Mouse (Mus musculus): ENCODE data around the gene Ssu72. TPM values are rescaled to one million over a fixed set of nuclear protein-coding genes. Genes with fewer than 3 reads are reported as not detected.

Gene Ssu72
- polyA plus RNA-seq, 1 experiment = 141 TPM

- Histone ChIP-seq H3K4me3 (replicated peaks; ENCODE audit: insufficient read depth, low read depth, low read length) (peak overlapping the region; percentile 57), H3K4me1 (ENCODE audit: control insufficient read depth, insufficient read depth, low read length) (peaks cover 29% of the 10 kb centered on the region), H3K27ac (ENCODE audit: insufficient read depth, low read length) (peak overlapping the region; percentile 96), H3K27me3 (ENCODE audit: control insufficient read depth, insufficient read depth, low read length) (no peaks in the 10 kb centered on the region)
- 2% methylated on average over 92 of the region's 92 CpGs for WGBS
- TF ChIP-seq POLR2A (IDR thresholded peaks at IDR 0.05; ENCODE audit: borderline replicate concordance, insufficient read depth, low read length) (peak; percentile 43), CTCF (IDR thresholded peaks at IDR 0.05; ENCODE audit: borderline replicate concordance, insufficient read depth, low read depth, low read length) (no peak; the same call in 1 of the 2 replicates)
- peak; percentile 79 to 84 for DNase-seq
Observed at GRCm38 (mm10) chr4:155694482-155695401, 9.9 kb upstream of the Ssu72 start.

- 6% methylated on average over 4 of the region's 4 CpGs for WGBS
- Histone ChIP-seq H3K4me3 (replicated peaks; ENCODE audit: insufficient read depth, low read depth, low read length) (peak overlapping the region; percentile 57), H3K27me3 (ENCODE audit: control insufficient read depth, insufficient read depth, low read length) (no peaks in the 10 kb centered on the region), H3K4me1 (ENCODE audit: control insufficient read depth, insufficient read depth, low read length) (peaks cover 23% of the 10 kb centered on the region), H3K27ac (ENCODE audit: insufficient read depth, low read length) (peak overlapping the region; percentile 96)
- no peak for TF ChIP-seq CTCF (IDR thresholded peaks at IDR 0.05; ENCODE audit: borderline replicate concordance, insufficient read depth, low read depth, low read length)
- peak in 1 of 2 experiments; percentile 58 for DNase-seq
Observed at GRCm38 (mm10) chr4:155695531-155696062, 9.0 kb upstream of the Ssu72 start.

GRCm38 (mm10) chr4:155696261-155697255 is 8.0 kb upstream of the Ssu72 start:
- WGBS = 14% methylated on average over 16 of the region's 16 CpGs
- Histone ChIP-seq H3K4me3 (replicated peaks; ENCODE audit: insufficient read depth, low read depth, low read length) (peak overlapping the region; percentile 57), H3K4me1 (ENCODE audit: control insufficient read depth, insufficient read depth, low read length) (peaks cover 17% of the 10 kb centered on the region), H3K27ac (ENCODE audit: insufficient read depth, low read length) (peak overlapping the region; percentile 96), H3K27me3 (ENCODE audit: control insufficient read depth, insufficient read depth, low read length) (no peaks in the 10 kb centered on the region)
- TF ChIP-seq CTCF (IDR thresholded peaks at IDR 0.05; ENCODE audit: borderline replicate concordance, insufficient read depth, low read depth, low read length) = no peak
- TF ChIP-seq POLR2A (IDR thresholded peaks at IDR 0.05; ENCODE audit: borderline replicate concordance, insufficient read depth, low read length) = peak; percentile 38; the same call in 1 of the 2 replicates
- DNase-seq = peak; percentile 70 to 72

GRCm38 (mm10) chr4:155700425-155700824 is 4.2 kb upstream of the Ssu72 start:
- H3K27me3 ChIP-seq (ENCODE audit: control insufficient read depth, insufficient read depth, low read length) = no peaks in the 10 kb centered on the region
- DNase-seq = peak in 1 of 2 experiments; percentile 26
- no peak overlapping the region for H3K4me3 ChIP-seq (replicated peaks; ENCODE audit: insufficient read depth, low read depth, low read length)
- H3K4me1 ChIP-seq (ENCODE audit: control insufficient read depth, insufficient read depth, low read length) = peaks cover 8% of the 10 kb centered on the region; the same call in 1 of the 2 replicates
- H3K27ac ChIP-seq (ENCODE audit: insufficient read depth, low read length) = no peak overlapping the region
- peak; percentile 60; the same call in 1 of the 2 replicates for TF ChIP-seq CTCF (IDR thresholded peaks at IDR 0.05; ENCODE audit: borderline replicate concordance, insufficient read depth, low read depth, low read length)
- TF ChIP-seq POLR2A (IDR thresholded peaks at IDR 0.05; ENCODE audit: borderline replicate concordance, insufficient read depth, low read length) = no peak

- WGBS = 92% methylated on average over 4 of the region's 4 CpGs
- no peak for DNase-seq
- H3K27me3 ChIP-seq (ENCODE audit: control insufficient read depth, insufficient read depth, low read length) = no peaks in the 10 kb centered on the region
- H3K27ac ChIP-seq (ENCODE audit: insufficient read depth, low read length) = no peak overlapping the region
- TF ChIP-seq CTCF (IDR thresholded peaks at IDR 0.05; ENCODE audit: borderline replicate concordance, insufficient read depth, low read depth, low read length) (no peak), POLR2A (IDR thresholded peaks at IDR 0.05; ENCODE audit: borderline replicate concordance, insufficient read depth, low read length) (no peak)
- no peak overlapping the region for H3K4me3 ChIP-seq (replicated peaks; ENCODE audit: insufficient read depth, low read depth, low read length)
- H3K4me1 ChIP-seq (ENCODE audit: control insufficient read depth, insufficient read depth, low read length) = no peaks in the 10 kb centered on the region; the same call in 1 of the 2 replicates
Observed at GRCm38 (mm10) chr4:155703425-155703929, 1.1 kb upstream of the Ssu72 start.

GRCm38 (mm10) chr4:155705592-155705929 is 961 bp downstream of the Ssu72 start:
- TF ChIP-seq CTCF (IDR thresholded peaks at IDR 0.05; ENCODE audit: borderline replicate concordance, insufficient read depth, low read depth, low read length) = no peak
- no peak for TF ChIP-seq POLR2A (IDR thresholded peaks at IDR 0.05; ENCODE audit: borderline replicate concordance, insufficient read depth, low read length)
- peak overlapping the region; percentile 79 for H3K27ac ChIP-seq (ENCODE audit: insufficient read depth, low read length)
- peak overlapping the region; percentile 88 for H3K4me3 ChIP-seq (replicated peaks; ENCODE audit: insufficient read depth, low read depth, low read length)
- under 1% methylated on average over 19 of the region's 19 CpGs for WGBS
- no peak for DNase-seq
- no peaks in the 10 kb centered on the region; the same call in 1 of the 2 replicates for H3K4me1 ChIP-seq (ENCODE audit: control insufficient read depth, insufficient read depth, low read length)
- H3K27me3 ChIP-seq (ENCODE audit: control insufficient read depth, insufficient read depth, low read length) = no peaks in the 10 kb centered on the region

GRCm38 (mm10) chr4:155708582-155708981 is 4.0 kb downstream of the Ssu72 start:
- no peak for DNase-seq
- Histone ChIP-seq H3K4me1 (ENCODE audit: control insufficient read depth, insufficient read depth, low read length) (peaks cover 4% of the 10 kb centered on the region; the same call in 1 of the 2 replicates), H3K4me3 (replicated peaks; ENCODE audit: insufficient read depth, low read depth, low read length) (no peak overlapping the region), H3K27me3 (ENCODE audit: control insufficient read depth, insufficient read depth, low read length) (no peaks in the 10 kb centered on the region), H3K27ac (ENCODE audit: insufficient read depth, low read length) (no peak overlapping the region)
- TF ChIP-seq POLR2A (IDR thresholded peaks at IDR 0.05; ENCODE audit: borderline replicate concordance, insufficient read depth, low read length) (no peak), CTCF (IDR thresholded peaks at IDR 0.05; ENCODE audit: borderline replicate concordance, insufficient read depth, low read depth, low read length) (no peak)
- 45% methylated on average over 2 of the region's 2 CpGs for WGBS
